Mouse (Mus musculus) hematopoietic stem cell, adult 5-6 weeks (primary cell): Measurements from ENCODE around the gene Ptgfrn. TPM values are rescaled to one million over a fixed set of nuclear protein-coding genes. Genes with fewer than 3 reads are reported as not detected.

Experiments
- ATAC-seq, 2 experiments: fragments of 125-278 bp in 1 of 2; replicated peaks in 1 of 2; 2 replicates each; pipeline ENCODE4 v1.8.0; 2016 to 2017; ENCODE audit warnings: inconsistent platforms in 2 of 2, mild to moderate bottlenecking in 2 of 2, moderate number of reproducible peaks in 2 of 2, low read depth in 1 of 2, moderate TSS enrichment in 1 of 2; ENCODE audit not compliant: low FRiP score in 2 of 2, poor library complexity in 2 of 2, severe bottlenecking in 2 of 2, insufficient read depth in 1 of 2, low TSS enrichment in 1 of 2
- total RNA-seq: library from RNA; stranded (forward); fragments of 172-1452, 232-1000 nt; gene quantifications from 2 replicates; pipeline ENCODE4 v1.2.3, GENCODE M21; 2017

Gene Ptgfrn
- total RNA-seq, 1 experiment from 2014 or later, result 0.10 TPM

DNA sequence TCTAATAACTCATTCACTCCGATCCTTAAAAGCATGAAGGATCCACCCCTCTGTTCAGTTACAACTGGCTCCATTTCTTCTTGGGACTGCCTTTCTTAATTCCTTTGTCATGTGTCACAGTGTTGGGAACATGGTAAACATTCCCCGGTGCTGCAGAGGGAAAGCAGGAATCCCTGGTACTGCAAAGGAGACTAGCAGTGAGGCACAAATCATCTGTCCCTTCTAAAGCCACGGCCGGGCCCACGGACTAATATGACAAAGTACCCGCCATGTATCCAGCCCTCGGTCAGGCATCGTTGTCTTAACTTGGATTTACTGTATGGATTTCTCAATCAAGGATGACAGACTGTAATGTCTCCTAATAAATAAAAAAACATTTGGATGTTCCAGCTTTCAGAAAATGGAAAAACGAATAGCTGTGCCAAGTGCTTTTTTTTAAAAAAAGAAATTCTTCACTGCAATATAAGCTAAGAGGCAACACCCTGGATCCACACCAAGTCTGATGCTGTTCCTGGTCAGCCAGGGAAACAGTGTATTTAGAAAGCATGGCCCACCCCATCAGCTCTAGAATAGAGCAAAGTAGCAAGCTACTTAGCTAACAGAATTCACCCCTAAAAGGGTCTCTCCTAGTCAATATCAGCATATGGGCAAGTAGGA is 10.2 kb downstream of the Ptgfrn start:
- ATAC-seq, result no peak

DNA sequence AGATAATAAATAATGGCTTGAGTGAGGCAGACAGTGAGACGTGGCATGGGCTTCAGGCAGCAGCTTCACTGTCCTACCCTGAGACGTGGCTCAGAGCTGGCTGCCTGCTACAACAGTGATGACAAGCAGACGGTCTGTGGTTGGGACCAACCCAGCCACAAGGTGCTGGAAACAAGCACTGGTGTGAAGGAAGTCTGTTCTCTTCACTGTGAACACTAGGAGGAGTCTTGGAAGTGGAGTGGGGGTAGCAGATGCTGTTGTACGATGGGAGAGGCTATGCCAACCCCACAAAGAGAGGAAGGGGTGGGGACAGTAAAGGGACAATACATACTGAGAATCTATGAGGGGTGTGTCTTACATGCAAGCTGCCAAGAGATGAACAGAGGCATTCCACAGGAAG is 12.0 kb downstream of the Ptgfrn start:
- ATAC-seq, result peak; percentile 58 to 60; a peak in 3 of 4 replicates

DNA sequence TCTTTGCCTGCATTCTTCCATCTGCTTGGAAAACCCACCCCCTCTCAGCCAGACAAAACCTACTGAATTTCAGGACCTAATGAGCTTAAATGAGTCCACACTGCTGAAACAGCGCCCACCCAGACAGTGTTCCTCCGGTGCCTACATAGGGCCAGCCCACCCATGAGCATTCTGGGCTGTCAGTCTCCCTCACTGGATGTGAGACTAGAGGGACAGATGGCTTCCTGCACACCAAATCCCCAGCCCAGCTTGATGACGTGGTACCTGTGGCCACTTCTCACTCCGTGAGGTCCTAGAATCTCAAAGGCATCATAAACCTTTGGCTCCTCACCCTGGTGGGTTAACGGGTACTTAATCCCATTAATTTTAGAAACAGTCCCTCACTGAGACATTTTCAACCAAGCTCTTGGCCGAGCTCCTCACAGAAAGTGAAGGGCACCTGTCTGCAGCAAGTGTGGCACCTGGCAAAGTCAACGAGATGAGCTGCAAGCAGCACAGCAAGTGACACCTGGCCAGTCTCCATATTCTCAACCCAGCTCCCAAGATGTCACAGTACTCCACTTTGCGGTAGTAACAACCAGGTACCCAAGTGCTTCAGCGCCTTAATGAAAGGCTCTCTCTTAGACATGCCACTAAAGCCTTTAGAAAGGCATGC is 12.8 kb downstream of the Ptgfrn start:
- ATAC-seq, result no peak

DNA sequence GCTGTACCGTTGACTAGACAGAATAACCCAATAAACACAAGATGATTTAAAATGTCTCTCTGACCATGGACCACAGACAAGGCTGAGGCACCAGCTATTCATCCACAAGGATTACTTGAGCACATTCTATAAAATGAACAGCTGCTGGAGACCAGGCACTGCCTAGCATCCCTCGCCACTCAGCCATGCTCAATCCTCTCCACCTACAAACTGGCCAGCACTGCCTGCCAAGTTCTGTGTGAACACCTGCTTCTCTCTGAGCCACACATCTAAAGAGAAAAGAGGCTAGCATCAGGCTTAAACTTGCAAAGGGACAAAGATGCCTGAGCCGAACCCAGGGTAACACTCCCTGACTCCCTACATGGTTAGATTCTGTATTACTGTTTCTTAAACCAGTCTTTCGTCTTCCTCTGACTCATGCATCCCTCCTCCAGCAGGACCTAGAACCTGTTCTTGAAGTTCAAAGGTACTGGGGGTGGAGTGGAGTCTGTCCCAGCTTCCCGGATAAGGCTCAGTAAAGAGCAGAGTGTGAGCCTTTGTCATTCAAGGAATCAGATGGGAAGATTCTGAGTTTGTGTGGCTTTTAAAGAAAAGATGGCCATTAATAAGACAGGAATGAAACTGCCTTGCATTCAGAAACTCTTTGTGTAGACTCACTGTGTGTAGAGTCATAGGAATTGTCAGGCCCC is 14.2 kb downstream of the Ptgfrn start:
- ATAC-seq, result no peak

DNA sequence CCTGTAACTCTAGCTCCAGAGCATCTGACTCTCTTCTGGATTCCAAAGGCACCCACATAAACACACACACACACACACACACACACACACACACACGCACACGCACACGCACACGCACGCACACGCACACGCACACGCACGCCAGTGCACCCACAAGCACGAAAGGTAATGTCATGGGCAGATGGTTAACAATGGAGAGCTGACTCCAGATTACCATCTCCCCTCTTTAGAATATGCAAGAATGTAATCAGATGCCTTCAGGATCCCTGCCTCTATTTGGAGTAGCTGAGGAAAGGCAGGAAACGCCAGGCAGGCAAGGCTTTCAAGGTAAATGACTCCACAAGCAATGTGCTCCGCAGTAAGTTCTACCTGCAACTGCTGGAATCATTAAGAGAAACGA is 17.9 kb downstream of the Ptgfrn start:
- ATAC-seq, result no peak

DNA sequence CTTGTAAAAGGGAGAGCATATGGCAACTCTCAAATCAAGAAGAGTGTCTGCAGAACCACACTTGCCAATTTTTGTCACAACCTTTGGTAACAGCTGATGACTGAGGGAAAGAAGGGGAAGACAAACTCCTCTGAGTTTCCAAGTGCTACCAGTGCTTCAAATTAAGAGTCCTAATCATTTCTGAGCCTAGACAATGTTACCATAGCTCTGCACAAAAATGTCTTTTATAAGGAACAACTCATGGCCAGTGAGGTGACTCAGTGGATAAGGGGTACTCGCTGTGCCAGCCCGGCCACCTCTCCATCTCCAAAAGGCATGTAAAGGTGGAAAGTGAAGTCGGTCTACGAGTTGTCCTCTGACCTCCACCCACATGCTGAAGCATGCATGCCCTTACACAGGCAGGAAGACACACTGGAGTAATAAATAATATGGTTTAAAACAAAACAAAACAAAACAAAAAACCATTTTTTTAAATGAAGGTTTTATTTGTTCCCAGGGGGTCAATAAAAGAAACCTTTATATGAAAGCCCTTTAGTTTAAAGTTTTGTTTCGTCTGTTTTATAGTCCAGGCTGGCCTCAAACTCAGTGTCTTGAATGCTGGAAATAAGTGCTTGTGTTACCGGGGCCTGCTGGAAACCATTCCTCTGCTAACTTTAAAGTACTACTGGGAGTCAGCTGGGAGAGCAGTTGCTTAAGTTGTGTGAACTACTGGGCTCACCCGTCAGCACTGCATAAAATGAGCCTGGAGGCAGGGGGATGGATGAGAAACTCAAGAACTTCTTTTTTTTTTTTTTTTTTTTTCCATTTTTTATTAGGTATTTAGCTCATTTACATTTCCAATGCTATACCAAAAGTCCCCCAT is 23.3 kb downstream of the Ptgfrn start:
- no peak for ATAC-seq

DNA sequence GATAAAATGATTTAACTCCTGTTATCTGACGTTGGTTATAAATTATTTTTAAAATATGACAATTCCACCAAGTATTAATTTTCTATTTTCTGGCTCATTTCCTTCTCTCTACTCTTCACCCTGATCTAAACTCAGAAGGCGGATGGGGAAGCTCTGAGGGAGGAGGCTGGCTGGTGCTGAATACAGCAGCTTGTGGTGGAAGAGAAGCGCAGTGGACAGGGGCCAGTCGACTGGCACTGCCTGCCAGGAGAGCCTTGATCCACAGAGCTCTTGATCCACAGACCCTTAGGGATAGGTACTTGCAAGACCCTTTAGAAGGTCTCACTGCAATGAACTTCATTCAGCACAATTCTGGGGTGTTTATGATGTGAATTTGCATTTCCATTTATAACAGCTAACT is 29.2 kb downstream of the Ptgfrn start:
- no peak for ATAC-seq

DNA sequence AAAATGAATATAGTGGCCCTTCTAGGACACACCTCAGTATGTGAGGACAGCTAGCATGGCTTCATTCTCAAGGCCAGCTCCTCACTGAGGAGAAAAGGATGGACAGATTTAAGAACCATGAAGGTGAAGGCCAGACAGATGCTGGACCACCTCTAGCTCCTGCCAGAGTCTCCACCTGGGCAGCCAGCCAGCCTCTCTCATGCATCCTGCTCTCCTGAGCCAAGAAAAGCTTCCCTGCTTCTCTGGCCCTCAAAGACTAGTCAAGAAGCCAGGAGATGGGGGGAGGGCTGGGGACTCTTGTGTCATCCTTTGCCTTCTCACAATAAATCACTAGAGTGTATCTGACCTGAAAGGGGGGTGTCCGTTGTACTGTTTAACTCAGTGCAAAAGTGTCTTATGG is 31.7 kb downstream of the Ptgfrn start:
- no peak for ATAC-seq

DNA sequence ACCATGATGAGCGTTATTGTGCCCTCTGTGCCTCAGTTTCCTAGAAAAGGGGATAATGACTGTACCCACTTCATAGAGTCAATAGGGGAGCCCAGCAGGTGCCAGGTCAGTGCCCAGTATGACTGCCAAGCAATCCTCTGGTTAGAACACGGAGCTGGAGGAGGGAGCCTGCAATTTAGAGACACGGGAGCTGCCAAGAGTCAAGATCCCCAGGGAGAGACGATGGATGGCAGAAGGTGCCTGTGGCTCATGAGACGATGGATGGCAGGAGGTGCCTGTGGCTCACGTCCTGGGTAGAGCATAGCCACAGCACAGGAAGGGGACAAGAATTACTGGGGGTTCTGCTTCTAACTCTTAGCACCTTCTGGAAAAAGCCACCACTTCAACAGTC is 32.4 kb downstream of the Ptgfrn start:
- no peak for ATAC-seq

DNA sequence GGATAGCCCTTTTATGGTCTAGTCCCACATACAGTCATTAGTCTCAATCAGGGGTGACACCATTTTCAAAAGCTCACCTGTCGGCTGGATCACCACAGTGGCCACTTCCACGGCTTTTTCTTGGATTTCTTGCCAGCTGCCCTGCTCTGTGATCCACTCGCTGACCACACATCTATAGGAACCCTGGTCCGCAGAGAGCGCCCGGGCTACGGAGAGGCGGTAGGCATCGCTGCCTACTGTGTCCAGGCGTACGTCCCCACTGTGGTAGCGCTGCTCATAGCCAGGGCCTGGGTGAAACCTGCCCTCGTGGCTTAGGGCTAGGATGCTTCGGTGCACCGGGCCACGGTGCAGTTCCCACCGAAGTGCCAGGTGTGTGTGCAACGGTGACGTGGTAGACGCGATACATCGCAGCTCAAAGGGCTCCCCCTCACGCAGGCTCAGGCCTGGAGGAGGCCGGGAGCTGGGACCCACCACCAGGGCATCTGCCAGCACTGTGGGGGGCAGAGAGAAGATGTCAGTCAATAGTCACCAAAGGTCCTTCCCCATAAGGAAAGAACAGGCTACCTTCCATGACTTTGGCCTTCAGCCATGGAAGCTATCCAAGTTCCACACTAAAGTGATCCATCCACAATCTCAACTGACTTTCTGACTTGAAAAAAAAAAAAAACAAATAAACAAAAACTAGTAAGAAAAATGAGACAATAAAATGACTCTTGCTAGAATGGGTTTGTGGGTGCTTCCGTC is 32.9 kb downstream of the Ptgfrn start:
- no peak for ATAC-seq

DNA sequence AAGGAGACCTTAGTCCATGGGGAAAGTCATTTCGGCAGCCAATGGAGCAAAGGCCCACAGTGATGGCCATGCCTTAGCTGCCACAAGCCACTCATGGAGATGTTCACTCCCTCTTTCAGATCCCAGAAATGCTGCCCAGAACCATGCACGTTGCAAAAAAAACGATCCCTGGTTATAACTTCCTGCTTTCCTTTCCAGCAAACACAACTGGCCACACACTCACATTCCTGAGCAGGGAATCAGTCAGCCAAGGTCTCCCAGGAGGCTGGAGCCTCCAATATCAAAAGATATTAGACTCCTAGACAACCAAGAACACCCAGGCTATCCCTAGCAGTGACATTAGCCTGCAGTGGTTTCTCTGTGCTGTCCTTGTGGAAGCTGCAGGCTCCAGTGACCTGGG is 34.2 kb downstream of the Ptgfrn start:
- no peak for ATAC-seq

DNA sequence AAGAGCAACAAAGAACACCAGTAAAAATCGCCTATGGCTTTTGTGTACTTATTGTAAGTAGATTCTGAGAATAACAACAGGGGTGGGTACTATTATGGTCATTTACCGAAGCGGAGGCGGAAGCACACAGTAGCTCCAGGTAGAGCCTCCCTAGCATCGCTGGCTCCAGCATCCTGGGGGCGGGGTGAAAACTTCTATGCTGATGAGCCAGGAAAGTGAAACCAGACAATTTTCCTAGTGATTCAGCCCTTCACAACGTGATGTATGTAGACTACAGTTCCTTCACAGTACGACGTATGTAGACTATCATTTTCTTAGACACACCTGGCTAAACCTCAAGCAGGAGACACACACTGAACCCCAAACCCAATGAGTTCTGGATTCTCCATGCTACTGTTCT is 36.7 kb downstream of the Ptgfrn start:
- no peak for ATAC-seq

DNA sequence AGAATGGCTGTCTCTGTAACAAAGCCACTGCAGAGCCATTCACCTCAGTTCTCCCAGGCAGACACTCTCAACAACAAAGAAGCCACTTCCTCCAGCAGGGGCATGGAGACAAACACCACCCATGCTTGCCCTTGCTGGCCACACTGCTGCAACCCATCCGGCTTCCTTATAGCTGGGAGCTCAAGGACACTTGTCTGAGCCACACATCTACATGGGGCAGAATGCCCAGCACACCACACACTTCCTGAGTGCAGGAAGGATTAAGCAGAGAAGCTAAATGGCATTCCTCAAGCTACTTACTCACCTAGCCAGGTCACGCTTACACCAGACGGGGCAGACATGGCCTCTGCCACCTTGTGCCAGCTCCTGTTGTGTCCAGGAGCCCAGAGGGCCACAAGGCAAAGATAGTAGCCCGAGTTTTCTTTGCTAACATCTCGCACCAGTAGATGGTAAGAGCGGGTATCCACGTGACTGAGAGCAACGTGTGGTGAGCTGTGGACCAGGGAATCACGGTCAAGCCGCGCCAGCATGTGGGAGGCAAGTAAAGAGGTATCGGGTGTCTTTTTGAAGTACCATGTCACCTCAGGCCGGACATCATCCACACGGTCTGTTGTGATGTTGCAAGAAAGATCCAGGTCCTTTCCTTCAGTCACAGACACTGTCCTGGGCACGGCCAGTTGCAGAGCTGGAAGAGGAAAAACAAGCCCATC is 37.4 kb downstream of the Ptgfrn start:
- peak in 1 of 2 experiments; percentile 41; a peak in 3 of 4 replicates for ATAC-seq

DNA sequence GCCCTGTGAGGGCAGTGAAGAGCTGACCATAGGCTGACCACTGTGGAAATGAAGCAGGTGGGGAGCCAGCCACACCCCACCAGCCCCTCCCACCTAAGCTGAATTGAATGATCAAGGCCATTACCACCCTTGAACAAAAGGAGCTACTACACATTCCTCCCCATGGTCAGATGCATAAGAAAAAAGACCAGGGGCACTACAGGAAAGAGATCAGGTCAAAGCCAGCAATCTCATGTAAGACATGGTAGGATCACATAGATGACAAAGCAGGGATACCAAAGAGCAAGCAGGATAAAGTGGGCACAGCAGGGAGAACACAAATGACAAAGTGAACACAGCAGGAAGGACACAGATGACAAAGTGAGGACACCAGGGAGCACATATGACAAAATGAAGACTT is 38.5 kb downstream of the Ptgfrn start:
- ATAC-seq, result no peak

DNA sequence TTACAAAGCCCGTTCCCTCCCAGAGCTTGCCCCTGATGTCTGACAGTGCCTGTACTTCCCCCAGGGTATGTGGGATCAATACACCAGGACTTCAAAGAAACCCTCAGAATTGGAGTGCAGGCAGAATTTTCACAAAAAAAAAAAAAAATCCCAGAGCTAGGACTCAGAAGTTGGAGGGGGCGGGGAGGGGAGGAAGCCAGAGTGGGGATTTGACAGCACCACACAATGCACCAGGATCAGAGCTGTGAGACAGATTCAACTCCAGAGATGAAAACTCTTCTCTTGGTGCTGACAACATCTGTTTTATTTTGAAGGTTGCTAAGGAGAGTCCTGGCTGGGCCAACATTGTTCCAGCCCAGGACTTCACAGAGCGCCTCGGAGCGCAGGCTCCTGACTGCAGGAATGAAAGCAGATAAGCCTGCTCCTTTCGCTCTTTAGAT is 39.3 kb downstream of the Ptgfrn start:
- no peak for ATAC-seq

DNA sequence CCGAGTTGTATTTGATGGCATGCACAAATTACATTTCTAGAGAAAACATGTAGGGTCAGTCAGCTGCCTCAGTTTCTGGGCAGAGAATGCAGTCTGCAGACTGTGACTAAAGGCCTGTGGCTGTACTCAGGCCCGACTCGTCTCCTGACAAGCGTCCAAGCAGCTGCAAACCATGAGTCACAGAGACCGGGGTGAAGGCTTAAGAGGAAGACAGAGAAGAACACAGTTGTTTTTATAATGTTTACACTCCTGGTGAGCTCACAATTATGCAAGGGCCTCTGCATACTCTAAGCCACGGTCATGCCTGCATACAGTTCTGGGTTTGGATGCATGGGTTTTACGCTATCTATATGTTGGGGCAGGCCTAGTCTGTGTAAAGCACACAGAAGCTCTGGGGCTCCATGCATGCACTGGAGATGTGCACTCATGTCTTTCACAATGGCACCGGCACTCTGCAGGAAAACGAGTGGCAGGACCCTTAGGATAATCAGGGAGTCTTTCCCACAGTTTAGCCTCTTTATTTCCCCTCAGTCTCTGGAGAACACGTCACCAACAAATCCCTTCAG is 39.8 kb downstream of the Ptgfrn start:
- no peak for ATAC-seq
